ENCODE assay signal across 8 mouse cellular contexts in genomic region chr12:31265005-31265721, GRCm38 (mm10). TPM values are rescaled to one million over a fixed set of nuclear protein-coding genes. Genes with fewer than 3 reads are reported as not detected.
DNase-seq lines count a peak whose midpoint lies in the region; ATAC-seq and TF ChIP-seq lines count a peak whose summit lies in the region.

Gene Lamb1 (plus strand): TSS chr12:31265234.

- peak within 1 kb of the TSS; percentile 73 for H3K4me2 ChIP-seq in intestine, embryonic 15.5 days (replicated peaks)
- peak within 1 kb of the TSS; percentile 67 for H3K4me2 ChIP-seq in midbrain, embryonic 13.5 days (replicated peaks)

- in situ Hi-C loops in Patski (cut with MboI; ENCODE audit: low pct_unique_long_range_greater_than_20kb): loop anchor here (5.0 kb wide), 3 partner anchors 37 to 138 kb away; no protein-coding TSS in a partner anchor

- H3K9ac ChIP-seq in intestine, embryonic 15.5 days: peak within 1 kb of the TSS; percentile 59
- H3K9ac ChIP-seq in midbrain, embryonic 13.5 days (replicated peaks): peak within 1 kb of the TSS; percentile 33

- POLR2A ChIA-PET in Patski (lab: Charles Lee): interaction anchor here (0.8 to 3.0 kb wide), 11 partner anchors 10 to 234 kb away, joined by 3 to 11 read pairs (median 3); no protein-coding TSS in a partner anchor

- under 1% methylated on average over 39 of the region's 39 CpGs for WGBS in intestine, embryonic 15.5 days
- under 1% methylated on average over 39 of the region's 39 CpGs for WGBS in limb, embryonic 10.5 days
- WGBS in midbrain, embryonic 13.5 days: under 1% methylated on average over 39 of the region's 39 CpGs

- DNase-seq in Patski (ENCODE audit: low read depth, low spot score): no peak
- DNase-seq in brain, embryonic 14.5 days (ENCODE audit: low read depth): peak; percentile 50
- DNase-seq in gastrocnemius, postnatal 36 days: peak; percentile 60 to 66
- peak; percentile 85 for DNase-seq in limb, embryonic 10.5 days (ENCODE audit: low spot score)

- peak within 1 kb of the TSS; percentile 60 for H3K4me3 ChIP-seq in intestine, embryonic 15.5 days (replicated peaks)
- peak within 1 kb of the TSS; percentile 75 for H3K4me3 ChIP-seq in limb, embryonic 10.5 days
- H3K4me3 ChIP-seq in midbrain, embryonic 13.5 days (replicated peaks): peak within 1 kb of the TSS; percentile 42
- peak within 1 kb of the TSS; percentile 52 for H3K4me3 ChIP-seq in testis, adult 2 months (ENCODE audit: control insufficient read depth, low read depth, low read length)

- intact Hi-C loops in gastrocnemius, postnatal 36 days (cut with DNase I): no loop called here

- TF ChIP-seq CTCF in Patski (IDR thresholded peaks at IDR 0.05): no peak
- no peak for TF ChIP-seq CTCF in brain, embryonic 14.5 days (IDR thresholded peaks at IDR 0.05; ENCODE audit: borderline replicate concordance, extremely low read depth, insufficient read depth, insufficient read length)
- TF ChIP-seq CTCF in testis, adult 2 months (IDR thresholded peaks at IDR 0.05; ENCODE audit: control insufficient read depth, insufficient read depth, insufficient replicate concordance, low read depth, low read length): no peak

- no peak for TF ChIP-seq POLR2A in brain, embryonic 14.5 days (IDR thresholded peaks at IDR 0.05; ENCODE audit: borderline replicate concordance, extremely low read depth, insufficient read depth, insufficient read length, poor library complexity, severe bottlenecking)
- 0 out of 2 replicates have a peak, but pooled peaks have one; percentile 10 for TF ChIP-seq POLR2A in testis, adult 2 months (IDR thresholded peaks at IDR 0.05; ENCODE audit: control insufficient read depth, low read depth, low read length)

- CTCF ChIA-PET in Patski (lab: Charles Lee): interaction anchor here (0.7 to 1.4 kb wide), 6 partner anchors 33 to 149 kb away, joined by 3 to 4 read pairs (median 3); no protein-coding TSS in a partner anchor

- ATAC-seq in Patski: peak; percentile 27
- peak; percentile 80 for ATAC-seq in intestine, embryonic 15.5 days
- ATAC-seq in midbrain, embryonic 13.5 days: peak; percentile 35
- no peak for ATAC-seq in frontal cortex, adult (ENCODE audit: low TSS enrichment)

- no peaks in the 10 kb centered on the region for H3K9me3 ChIP-seq in intestine, embryonic 15.5 days
- H3K9me3 ChIP-seq in limb, embryonic 10.5 days (replicated peaks): no peaks in the 10 kb centered on the region
- H3K9me3 ChIP-seq in midbrain, embryonic 13.5 days: no peaks in the 10 kb centered on the region

- no peaks in the 10 kb centered on the region for H3K27me3 ChIP-seq in Patski
- no peaks in the 10 kb centered on the region for H3K27me3 ChIP-seq in intestine, embryonic 15.5 days (replicated peaks)
- H3K27me3 ChIP-seq in limb, embryonic 10.5 days (ENCODE audit: low read depth, poor library complexity, severe bottlenecking): peaks cover 6% of the 10 kb centered on the region; the same call in 1 of the 2 replicates
- peaks cover 67% of the 10 kb centered on the region for H3K27me3 ChIP-seq in midbrain, embryonic 13.5 days
- no peaks in the 10 kb centered on the region for H3K27me3 ChIP-seq in testis, adult 2 months (ENCODE audit: control insufficient read depth, insufficient read depth, low read length)

- peaks cover 17% of the 10 kb centered on the region for H3K4me1 ChIP-seq in intestine, embryonic 15.5 days (replicated peaks)
- peaks cover 60% of the 10 kb centered on the region for H3K4me1 ChIP-seq in limb, embryonic 10.5 days
- H3K4me1 ChIP-seq in midbrain, embryonic 13.5 days (replicated peaks): peaks cover 23% of the 10 kb centered on the region
- H3K4me1 ChIP-seq in testis, adult 2 months (ENCODE audit: control insufficient read depth, insufficient read depth, low read length): peaks cover 8% of the 10 kb centered on the region

- H3K27ac ChIP-seq in intestine, embryonic 15.5 days: peak within 1 kb of the TSS; percentile 80
- peak within 1 kb of the TSS; percentile 94 for H3K27ac ChIP-seq in limb, embryonic 10.5 days
- no peak within 1 kb of the TSS for H3K27ac ChIP-seq in midbrain, embryonic 13.5 days
- H3K27ac ChIP-seq in testis, adult 2 months (ENCODE audit: control insufficient read depth, insufficient read depth, low read depth, low read length): no peak within 1 kb of the TSS; the same call in 1 of the 2 replicates

- H3K36me3 ChIP-seq in intestine, embryonic 15.5 days: no peaks in the 10 kb centered on the region
- peaks cover 27% of the 10 kb centered on the region for H3K36me3 ChIP-seq in limb, embryonic 10.5 days
- H3K36me3 ChIP-seq in midbrain, embryonic 13.5 days: no peaks in the 10 kb centered on the region
- H3K36me3 ChIP-seq in testis, adult 2 months (ENCODE audit: control insufficient read depth, insufficient read depth, low read length): no peaks in the 10 kb centered on the region

RNA-seq across cellular contexts. Expression of gene Lamb1, which starts in this region (rescaled TPM):
- 290 TPM for polyA plus RNA-seq in Patski (2021)
- 12.3 and 25.7 TPM in 2 replicates for polyA plus RNA-seq in brain, embryonic 14.5 days (2012; rRNA removed)
- 10 to 100 TPM; 22.2 to 24.5 TPM for total RNA-seq in gastrocnemius, postnatal 36 days (2021)
- 73.5 and 81.3 TPM in 2 replicates for polyA plus RNA-seq in intestine, embryonic 15.5 days (2015; fragmentation: Nextera tagmentation; extraction: Ambion mirVana)
- polyA plus RNA-seq in limb, embryonic 10.5 days (2016; fragmentation: Nextera tagmentation; extraction: Ambion mirVana): 40.5 and 44.6 TPM in 2 replicates
- 12.4 and 15.4 TPM in 2 replicates for polyA plus RNA-seq in midbrain, embryonic 13.5 days (2015; fragmentation: Nextera tagmentation; extraction: Ambion mirVana)
- polyA plus RNA-seq in testis, adult 2 months (2012; rRNA removed): 3.2 and 3.8 TPM in 2 replicates

Comparison
In these comparisons a context has a peak if more than half of its experiments do, and no peak if none do; other contexts are left out.
1. H3K27ac ChIP-seq: peak in intestine, embryonic 15.5 days (single experiment) and limb, embryonic 10.5 days (single experiment); none in midbrain, embryonic 13.5 days (single experiment) and testis, adult 2 months (single experiment).
2. Peak in every context shown above with its lines, with median percentiles within 50 percentile points of each other: H3K4me3 ChIP-seq.